Mouse (Mus musculus) large intestine, adult 2 months (tissue): ENCODE data around the gene Maml2. TPM values are rescaled to one million over a fixed set of nuclear protein-coding genes. Genes with fewer than 3 reads are reported as not detected.

Experiments
- DNase-seq: peaks from one replicate; pipeline ENCODE4 v3.0.0-alpha.2; 2012; ENCODE audit warnings: low read depth, low spot score
- WGBS: fragments of 180-500 bp; shearing (Covaris S2); methylation state at CpG from one replicate; pipeline ENCODE4 v1.1.7; 2018; 5-methylcytosine and 5-hydroxymethylcytosine counted together
- polyA plus RNA-seq: library from polyadenylated mRNA; depleted of rRNA; stranded (reverse); fragments of >200 nt; gene quantifications from 2 replicates; pipeline ENCODE4 v1.2.3, GENCODE M21; 2012

Gene Maml2
- polyA plus RNA-seq, 1 experiment: 1.4 TPM

DNA sequence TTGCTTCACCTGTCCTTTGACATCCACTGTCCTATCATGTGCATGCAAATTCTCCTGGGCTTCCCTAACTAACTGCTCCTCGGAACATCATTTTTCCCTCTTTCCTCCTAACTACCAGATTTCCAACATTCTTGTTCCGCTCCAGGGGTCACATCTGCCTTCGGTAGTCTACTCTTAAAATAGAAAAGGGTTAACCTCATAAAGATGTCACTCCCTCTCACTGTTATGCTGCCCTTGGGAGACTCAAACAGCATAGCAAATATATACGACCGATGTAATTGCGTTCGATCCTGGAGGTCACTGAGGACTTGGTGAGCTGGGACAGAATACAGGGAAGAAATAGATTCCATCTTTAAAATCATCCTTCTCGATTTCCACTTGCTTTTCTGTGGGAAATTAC, 11.0 kb downstream of the Maml2 start:
- DNase-seq: no peak
- 57% methylated on average over 8 of the region's 8 CpGs for WGBS

- 83% methylated on average over 7 of the region's 7 CpGs for WGBS
- no peak for DNase-seq
These were observed 12.1 kb downstream of the Maml2 start for GRCm38 (mm10) chr9:13309807-13310206.

GRCm38 (mm10) chr9:13310236-13310635, 12.5 kb downstream of the Maml2 start:
- DNase-seq: no peak
- 80% methylated on average over 3 of the region's 3 CpGs for WGBS

- no peak for DNase-seq
- WGBS: 33% methylated on average over 2 of the region's 2 CpGs
These were observed 13.3 kb downstream of the Maml2 start for GRCm38 (mm10) chr9:13311094-13311493.

DNA sequence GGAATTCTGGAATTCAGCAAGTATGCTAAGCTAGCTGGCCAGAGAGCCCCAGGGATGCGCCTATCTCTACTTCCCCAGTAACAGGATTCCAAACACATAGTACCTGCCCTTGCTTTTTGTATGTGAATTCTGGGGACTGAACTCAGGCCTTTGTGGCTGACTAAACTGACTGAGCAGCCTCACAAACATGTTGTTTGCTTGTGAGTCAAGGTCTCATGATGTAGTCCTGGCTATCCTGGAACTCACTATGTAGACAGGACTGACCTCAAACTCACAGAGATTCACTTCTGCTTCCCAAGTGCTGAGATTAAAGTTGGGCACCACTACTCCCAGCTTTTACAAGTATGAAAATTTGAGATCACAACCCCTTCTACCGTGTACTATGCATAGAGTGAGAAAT, 16.2 kb downstream of the Maml2 start:
- 91% methylated on average over 2 of the region's 2 CpGs for WGBS

GRCm38 (mm10) chr9:13314577-13315004, 16.8 kb downstream of the Maml2 start:
- 62% methylated on average over 5 of the region's 5 CpGs for WGBS

More for the DNA sequence above, 16.2 kb downstream of the Maml2 start:
- DNase-seq: no peak

DNA sequence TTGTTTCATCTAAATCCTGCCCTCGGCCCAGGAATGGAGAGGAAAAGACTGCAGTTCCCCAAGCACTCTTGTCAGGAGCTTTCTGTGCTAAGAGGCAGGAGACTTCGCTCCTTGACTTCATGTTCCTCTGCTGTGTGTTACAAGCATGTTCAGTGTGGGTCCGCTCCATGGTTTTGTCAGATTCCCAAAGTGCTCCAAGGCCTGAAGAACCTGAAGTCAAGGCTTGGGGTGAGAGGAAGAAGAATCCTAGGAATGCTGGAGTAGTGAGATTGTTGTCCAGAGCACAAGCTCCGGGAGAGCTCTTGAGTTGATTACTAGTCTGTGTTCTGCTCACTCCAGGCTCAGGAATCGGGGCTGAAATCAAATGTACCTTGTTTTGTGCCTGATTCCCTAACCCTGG, 17.6 kb downstream of the Maml2 start:
- no peak for DNase-seq
- 67% methylated on average over 5 of the region's 5 CpGs for WGBS

More at GRCm38 (mm10) chr9:13314577-13315004, 16.8 kb downstream of the Maml2 start:
- DNase-seq: no peak

DNA sequence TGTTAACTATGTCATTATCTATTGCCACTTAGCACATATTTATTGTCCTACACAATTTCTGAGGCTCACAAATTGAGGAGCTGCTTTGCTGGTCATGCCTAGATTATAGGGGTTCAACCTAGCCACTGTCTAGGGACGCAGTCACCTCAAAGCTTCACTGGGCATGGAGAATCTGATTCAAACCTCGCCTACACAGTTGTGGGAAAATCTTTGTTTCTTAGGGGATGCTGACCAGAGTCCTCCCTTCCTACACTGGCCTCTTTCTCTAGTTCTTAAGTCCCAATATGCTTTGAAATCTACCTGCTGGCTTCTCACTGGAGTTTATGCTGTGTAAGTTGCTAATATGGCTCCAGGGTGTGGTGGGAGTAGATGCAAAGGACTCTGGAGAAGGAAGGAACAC, 21.8 kb downstream of the Maml2 start:
- DNase-seq: no peak
- WGBS: 84% methylated on average over 2 of the region's 2 CpGs

DNA sequence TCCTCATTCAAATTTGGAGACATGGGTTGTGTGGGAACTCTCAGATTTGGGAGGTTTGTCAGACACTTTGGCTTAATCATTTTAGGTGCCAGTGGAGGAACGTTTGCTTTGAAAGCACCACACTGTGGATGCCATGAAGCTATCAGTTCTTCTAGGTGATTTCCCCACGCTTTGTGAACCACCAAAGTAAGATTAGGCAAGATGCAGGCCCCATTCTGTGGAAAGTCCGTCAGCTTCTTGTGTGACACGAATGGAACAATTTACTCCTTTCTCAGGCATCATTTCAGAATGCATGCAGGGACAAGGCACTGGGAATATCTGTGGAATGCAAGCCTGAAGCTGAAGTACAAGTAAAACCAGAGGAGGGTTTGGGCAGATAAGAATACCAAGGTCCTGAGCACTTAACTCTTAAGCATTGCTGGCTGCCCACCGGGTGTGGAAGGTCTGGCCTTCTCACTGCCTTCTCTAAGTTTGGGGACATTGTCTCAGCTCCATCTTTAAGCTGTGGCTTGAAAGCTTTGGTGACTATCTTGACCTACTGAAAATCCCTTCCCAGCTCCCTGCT, 23.1 kb downstream of the Maml2 start:
- 85% methylated on average over 5 of the region's 5 CpGs for WGBS
- DNase-seq: no peak

- WGBS: 29% methylated on average over 2 of the region's 2 CpGs
- no peak for DNase-seq
These were observed 25.3 kb downstream of the Maml2 start for GRCm38 (mm10) chr9:13323074-13323473.

DNA sequence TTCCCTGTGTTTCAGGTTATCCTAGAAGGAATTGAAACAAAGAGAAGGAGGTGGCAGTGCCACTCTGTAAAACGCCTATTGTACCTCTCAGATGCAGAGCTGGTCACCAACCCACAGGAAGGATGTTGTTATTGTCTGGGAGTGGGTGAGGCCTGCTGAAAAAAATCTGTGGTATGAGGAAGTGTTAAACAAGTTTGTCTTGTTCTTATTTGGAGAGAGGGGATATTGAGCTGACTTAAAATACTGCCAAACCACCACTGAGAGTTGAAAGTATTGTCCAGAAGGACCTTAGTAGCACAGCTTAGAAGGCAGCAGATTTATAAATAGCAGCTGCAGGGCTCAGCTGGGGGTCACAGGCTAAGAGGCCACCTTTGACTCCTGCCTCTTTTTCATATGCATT, 25.9 kb downstream of the Maml2 start:
- 7% methylated on average over 1 of the region's 1 CpGs for WGBS

GRCm38 (mm10) chr9:13414230-13414766, 116.5 kb downstream of the Maml2 start:
- no peak for DNase-seq

More for the DNA sequence above, 25.9 kb downstream of the Maml2 start:
- no peak for DNase-seq

- DNase-seq: no peak
- 31% methylated on average over 7 of the region's 7 CpGs for WGBS
These were observed 127.5 kb downstream of the Maml2 start for GRCm38 (mm10) chr9:13425031-13425940.

- DNase-seq: no peak
- 28% methylated on average over 2 of the region's 2 CpGs for WGBS
These were observed 131.8 kb downstream of the Maml2 start for GRCm38 (mm10) chr9:13429477-13430125.

GRCm38 (mm10) chr9:13430302-13430701, 132.5 kb downstream of the Maml2 start:
- DNase-seq: no peak
- 42% methylated on average over 6 of the region's 6 CpGs for WGBS

DNA sequence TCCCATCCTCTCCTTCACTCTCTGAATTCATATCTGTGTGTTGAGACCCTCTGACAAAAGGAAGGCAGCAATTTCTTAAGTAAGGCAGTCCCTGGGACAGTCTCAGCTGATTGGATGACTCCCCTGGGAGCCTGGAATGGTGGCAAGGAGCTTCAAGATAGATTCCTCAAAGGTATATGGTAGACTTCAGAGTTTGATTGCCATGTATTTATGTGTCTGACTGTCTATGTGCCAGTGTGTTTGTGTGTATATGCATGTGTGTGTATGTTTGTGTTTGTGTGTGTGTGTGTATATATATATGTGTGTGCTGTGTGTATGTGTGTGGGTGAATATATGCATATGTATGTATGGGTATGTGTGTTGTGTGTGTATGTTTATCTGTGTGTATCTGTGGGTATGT, 133.0 kb downstream of the Maml2 start:
- no peak for DNase-seq

DNA sequence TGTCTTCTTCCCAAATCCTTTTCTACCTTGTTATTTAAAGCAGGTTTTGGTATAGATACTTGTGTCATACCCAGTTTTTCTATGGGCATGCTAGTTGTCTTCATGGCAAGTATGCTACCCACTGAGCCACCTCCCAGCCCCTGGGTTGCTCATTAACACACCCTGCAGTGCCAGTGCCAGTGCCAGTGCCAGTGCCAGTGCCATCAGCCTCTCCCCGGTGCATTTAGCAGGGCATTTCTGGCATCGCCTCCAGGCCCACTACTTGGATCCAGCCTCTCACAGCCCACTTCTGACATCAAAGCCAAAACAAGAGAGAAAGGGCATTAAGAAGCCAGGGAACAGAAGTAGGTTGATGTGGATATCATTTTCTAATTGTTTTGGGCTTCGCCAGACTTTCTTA, 133.9 kb downstream of the Maml2 start:
- no peak for DNase-seq
- WGBS: 88% methylated on average over 3 of the region's 3 CpGs

DNA sequence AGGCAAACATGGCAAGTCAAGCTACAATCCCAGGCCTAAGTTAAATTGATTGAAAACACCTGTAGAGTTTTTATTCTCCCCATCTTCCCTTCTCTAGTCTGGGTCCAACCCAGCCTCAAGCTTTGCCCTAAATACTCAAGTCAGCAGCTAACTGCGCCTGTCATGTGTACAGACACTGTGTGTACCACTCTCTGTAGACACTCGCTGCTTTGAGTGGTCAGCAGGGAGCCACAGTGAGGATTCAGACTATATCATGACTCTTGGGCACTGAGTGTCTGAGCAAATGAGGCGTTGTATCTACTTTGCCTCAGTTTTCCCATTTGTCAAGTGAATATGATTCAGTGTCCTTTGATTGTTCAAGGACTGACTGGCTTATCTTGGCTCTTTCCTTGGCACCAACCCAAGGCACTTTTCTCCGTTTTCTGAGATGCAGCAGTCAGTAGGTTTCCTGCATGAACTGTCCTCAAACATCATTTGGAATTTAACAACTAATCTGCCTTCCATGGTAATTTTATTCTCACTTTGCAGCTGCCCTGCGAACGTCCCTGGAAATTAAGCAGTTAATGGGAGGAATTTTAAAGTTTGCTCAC, 135.8 kb downstream of the Maml2 start:
- 78% methylated on average over 6 of the region's 6 CpGs for WGBS
- DNase-seq: no peak

DNA sequence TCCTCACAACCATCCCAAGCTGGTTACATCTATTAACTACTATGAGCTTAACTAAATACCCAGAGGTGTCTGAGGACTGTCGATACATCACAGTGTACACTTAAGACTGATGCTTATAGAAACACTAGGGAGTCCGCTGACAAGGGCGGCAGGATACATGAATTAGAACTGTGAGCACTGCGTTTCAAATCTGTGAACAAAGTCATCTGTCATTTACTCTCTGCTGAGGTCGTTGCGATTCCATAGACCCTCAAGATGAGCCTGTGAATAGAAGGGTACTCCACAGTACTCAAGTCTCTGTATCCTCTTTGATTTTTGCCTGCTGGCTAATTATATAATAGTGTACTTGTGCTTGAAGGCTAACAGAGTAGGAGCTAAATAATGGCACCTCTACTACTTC, 143.2 kb downstream of the Maml2 start:
- 90% methylated on average over 6 of the region's 6 CpGs for WGBS
- DNase-seq: no peak
